Mouse (Mus musculus) heart, embryonic 14.5 days (tissue): ENCODE measurements around the gene Dtnb. TPM values are rescaled to one million over a fixed set of nuclear protein-coding genes. Genes with fewer than 3 reads are reported as not detected.

Experiments used
- ATAC-seq: fragments of 200-750 bp; cut with Nextera tagmentation; 2 replicates; pipeline ENCODE4 v1.8.0; 2017; ENCODE audit warnings: low read depth, moderate TSS enrichment; ENCODE audit not compliant: insufficient number of reproducible peaks, insufficient read depth, low FRiP score
- H3K27ac ChIP-seq, 2 experiments: fragments of 200-500 bp in 1 of 2; fragments of 300-500 bp in 1 of 2; sonication (generic) in 1 of 2; replicated peaks in 1 of 2; 2 replicates each; pipeline ENCODE4 v1.5.1; 2012 to 2014; ENCODE audit warnings: low read depth in 2 of 2, low read length in 2 of 2, control low read depth in 1 of 2, mild to moderate bottlenecking in 1 of 2, mixed read lengths in 1 of 2; ENCODE audit not compliant: control insufficient read depth in 1 of 2, insufficient read depth in 1 of 2
- H3K27me3 ChIP-seq: fragments of 300-500 bp; sonication (generic); 2 replicates; pipeline ENCODE4 v1.6.1; 2014; ENCODE audit warnings: mild to moderate bottlenecking, low read length, control low read depth; ENCODE audit not compliant: control insufficient read depth, insufficient read depth
- H3K36me3 ChIP-seq: fragments of 300-500 bp; sonication (generic); 2 replicates; pipeline ENCODE4 v1.6.1; 2014; ENCODE audit warnings: mild to moderate bottlenecking, control low read depth, low read length, mixed read lengths; ENCODE audit not compliant: control insufficient read depth, insufficient read depth
- H3K4me1 ChIP-seq, 2 experiments: fragments of 200-500 bp in 1 of 2; fragments of 300-500 bp in 1 of 2; sonication (generic) in 1 of 2; 2 replicates each; pipeline ENCODE4 v1.6.1; 2012 to 2014; ENCODE audit warnings: low read length in 2 of 2, control low read depth in 1 of 2, mixed read lengths in 1 of 2; ENCODE audit not compliant: control insufficient read depth in 2 of 2, insufficient read depth in 2 of 2
- H3K4me2 ChIP-seq: fragments of 300-500 bp; sonication (generic); 2 replicates; pipeline ENCODE4 v1.6.1; 2014; ENCODE audit warnings: mild to moderate bottlenecking, low read length
- H3K4me3 ChIP-seq, 2 experiments: fragments of 200-500 bp in 1 of 2; fragments of 300-500 bp in 1 of 2; sonication (generic) in 1 of 2; 2 replicates each; pipeline ENCODE4 v1.5.1; 2012 to 2014; ENCODE audit warnings: low read length in 2 of 2, mild to moderate bottlenecking in 2 of 2, control low read depth in 1 of 2, low read depth in 1 of 2, moderate library complexity in 1 of 2; ENCODE audit not compliant: control insufficient read depth in 1 of 2, insufficient read depth in 1 of 2
- H3K9ac ChIP-seq: fragments of 300-500 bp; sonication (generic); 2 replicates; pipeline ENCODE4 v1.6.1; 2014; ENCODE audit warnings: mild to moderate bottlenecking, low read length
- H3K9me3 ChIP-seq: fragments of 300-500 bp; sonication (generic); 2 replicates; pipeline ENCODE4 v1.6.1; 2016; ENCODE audit warnings: low read length, control low read depth; ENCODE audit not compliant: control insufficient read depth
- WGBS: fragments of 180-500 bp; shearing (Covaris S2); extraction: QIAGEN DNeasy Blood & Tissue Kit; methylation state at CpG from one replicate; pipeline ENCODE4 v1.1.7; 2014; 5-methylcytosine and 5-hydroxymethylcytosine counted together
- polyA plus RNA-seq: library from polyadenylated mRNA; unstranded; fragments of >200 nt; fragmentation: Nextera tagmentation; extraction: Ambion mirVana; gene quantifications from 2 replicates; pipeline ENCODE4 v1.2.1, GENCODE M21; 2014

Gene Dtnb
- polyA plus RNA-seq, 1 experiment from 2014 or later, result 19.6 TPM

DNA sequence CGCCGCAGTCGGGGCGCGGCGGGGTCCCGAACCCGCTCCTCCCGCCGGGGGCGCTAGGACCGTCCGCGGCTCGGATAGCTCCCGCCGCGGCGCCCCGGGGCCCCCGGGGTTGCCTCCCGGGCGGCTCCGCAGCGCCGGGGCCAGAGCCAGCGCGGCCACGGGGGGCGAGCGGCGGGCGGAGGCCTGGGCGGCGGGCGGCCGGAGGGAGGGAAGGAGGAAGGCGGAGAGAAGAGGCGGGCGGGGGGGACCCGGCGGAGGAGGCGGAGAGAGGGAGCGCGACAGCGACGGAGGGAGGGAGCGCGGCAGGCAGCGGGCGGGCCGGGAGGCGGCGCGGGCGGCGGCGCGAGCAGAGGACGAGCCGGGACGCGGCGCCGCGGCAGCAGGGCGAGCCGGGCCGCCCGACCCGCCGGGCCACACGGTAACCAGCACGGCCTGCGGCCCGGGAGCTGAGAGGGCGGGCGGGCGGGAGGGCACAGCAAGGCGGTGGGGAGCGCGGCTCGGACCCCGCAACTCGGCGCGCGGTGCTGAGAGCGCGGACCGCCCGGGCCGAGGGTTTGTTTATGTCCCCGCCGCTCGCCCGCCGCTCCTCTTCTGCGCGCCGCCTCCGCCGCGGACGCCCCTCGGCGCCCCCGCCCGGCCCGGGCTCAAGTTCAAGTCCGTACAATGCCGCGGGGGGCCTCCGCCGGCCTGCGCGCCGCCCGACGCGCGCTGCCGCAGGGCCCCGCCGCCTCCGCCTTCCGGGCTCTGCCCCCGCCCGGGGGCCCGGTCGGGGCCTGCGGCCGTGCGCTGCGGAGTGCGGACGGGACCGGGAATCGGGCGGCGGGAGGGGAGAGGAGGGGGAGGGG, 234.7 kb downstream of the Dtnb start:
- no peaks in the 10 kb centered on the region for H3K36me3 ChIP-seq
- H3K4me3 ChIP-seq, result peak overlapping the region; percentile 58 to 89
- H3K9ac ChIP-seq, result peak overlapping the region; percentile 96
- under 1% methylated on average over 63 of the region's 141 CpGs for WGBS
- H3K4me1 ChIP-seq, result peaks cover 37 to 45% of the 10 kb centered on the region in 2 experiments
- peak overlapping the region; percentile 77 for H3K4me2 ChIP-seq
- ATAC-seq, result peak; percentile 33
- H3K27ac ChIP-seq, result peak overlapping the region; percentile 73 to 98
- no peaks in the 10 kb centered on the region for H3K27me3 ChIP-seq
- H3K9me3 ChIP-seq, result no peaks in the 10 kb centered on the region

DNA sequence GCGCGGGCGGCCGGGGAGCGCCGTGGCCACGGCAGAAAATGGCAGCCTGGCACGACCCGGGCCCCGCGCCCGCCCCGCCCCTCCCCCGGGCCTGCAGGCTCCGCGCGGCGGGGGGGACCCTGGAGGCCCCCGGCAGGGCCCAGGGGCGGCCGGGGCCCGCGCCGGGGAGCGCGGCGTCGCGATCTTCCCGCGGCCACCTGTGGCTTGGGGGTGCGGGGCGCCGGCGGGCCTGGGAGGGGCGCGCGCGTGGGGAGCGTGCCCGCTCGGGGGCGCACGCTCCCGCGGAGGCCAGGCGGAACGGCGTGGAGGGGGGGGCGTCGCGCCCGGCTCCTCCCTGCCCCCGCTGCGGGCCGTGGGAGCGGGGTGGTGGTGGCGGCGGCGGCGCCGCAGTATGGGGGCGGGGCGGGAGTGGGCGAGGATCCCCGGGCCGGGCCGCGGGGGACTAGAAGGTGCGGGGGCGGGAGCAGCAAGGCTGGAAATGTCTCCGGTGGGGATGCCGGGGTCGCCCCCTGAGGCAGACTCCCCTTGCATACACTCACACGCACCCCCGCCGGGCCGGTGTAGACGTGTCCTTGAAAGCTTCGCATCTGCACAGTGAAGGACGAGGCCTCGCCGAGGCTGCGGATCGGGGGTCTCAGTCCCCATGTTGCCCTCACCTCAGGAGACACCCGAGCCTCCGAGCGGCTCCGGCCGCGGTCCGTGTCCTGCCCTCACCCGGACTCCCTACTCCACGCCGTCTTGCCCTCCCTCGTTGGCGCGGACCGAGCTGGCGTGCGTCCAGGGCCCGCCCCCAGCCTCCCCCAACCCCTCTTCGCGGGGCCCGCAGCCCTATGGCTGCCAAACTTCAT, 235.6 kb downstream of the Dtnb start:
- under 1% methylated on average over 47 of the region's 105 CpGs for WGBS
- peak; percentile 51 for ATAC-seq
- Histone ChIP-seq H3K4me1 (peaks cover 41 to 52% of the 10 kb centered on the region in 2 experiments), H3K4me2 (peak overlapping the region; percentile 77), H3K9ac (peak overlapping the region; percentile 96), H3K27ac (peak overlapping the region; percentile 71 to 98), H3K4me3 (peak overlapping the region; percentile 58 to 89), H3K9me3 (no peaks in the 10 kb centered on the region), H3K27me3 (no peaks in the 10 kb centered on the region), H3K36me3 (no peaks in the 10 kb centered on the region)

DNA sequence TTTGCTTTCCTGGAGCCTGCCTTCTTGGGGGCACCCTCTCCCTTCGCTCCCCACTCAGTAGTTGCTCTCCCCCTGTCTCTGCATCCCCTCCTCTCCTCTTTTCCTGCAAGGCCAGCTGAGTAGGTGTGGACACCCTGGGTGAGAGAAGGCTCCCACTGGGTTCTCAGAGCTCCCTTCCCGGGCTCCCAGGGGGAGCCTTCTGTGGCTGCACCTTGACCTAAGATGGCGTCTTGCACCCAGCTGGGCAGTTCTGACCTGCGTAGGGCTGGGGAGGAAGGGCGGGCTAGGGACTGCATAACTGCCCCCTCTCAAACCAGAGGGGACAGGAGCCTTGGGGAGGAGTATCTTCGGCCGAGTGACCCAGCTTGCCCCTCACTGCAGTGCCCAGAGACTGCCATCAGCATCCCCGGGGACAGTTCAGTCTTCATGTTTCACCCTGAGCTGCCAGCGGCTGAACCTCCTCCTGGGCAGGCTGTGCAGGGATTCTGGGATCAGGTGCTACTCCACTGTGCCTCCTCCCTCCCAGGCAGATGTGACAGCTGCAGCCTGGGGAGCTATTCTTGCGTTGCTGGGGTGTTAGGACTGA, 236.3 kb downstream of the Dtnb start:
- 8% methylated on average over 10 of the region's 10 CpGs for WGBS
- peak overlapping the region; percentile 77 for H3K4me2 ChIP-seq
- H3K36me3 ChIP-seq, result 0 out of 2 replicates have a peak, but pooled peaks cover 2% of the 10 kb centered on the region
- peak overlapping the region; percentile 58 to 89 for H3K4me3 ChIP-seq
- no peaks in the 10 kb centered on the region for H3K9me3 ChIP-seq
- H3K4me1 ChIP-seq, result peaks cover 41 to 53% of the 10 kb centered on the region in 2 experiments
- peak overlapping the region; percentile 71 to 98 for H3K27ac ChIP-seq
- H3K27me3 ChIP-seq, result no peaks in the 10 kb centered on the region
- peak overlapping the region; percentile 96 for H3K9ac ChIP-seq
- ATAC-seq, result peak; percentile 7

DNA sequence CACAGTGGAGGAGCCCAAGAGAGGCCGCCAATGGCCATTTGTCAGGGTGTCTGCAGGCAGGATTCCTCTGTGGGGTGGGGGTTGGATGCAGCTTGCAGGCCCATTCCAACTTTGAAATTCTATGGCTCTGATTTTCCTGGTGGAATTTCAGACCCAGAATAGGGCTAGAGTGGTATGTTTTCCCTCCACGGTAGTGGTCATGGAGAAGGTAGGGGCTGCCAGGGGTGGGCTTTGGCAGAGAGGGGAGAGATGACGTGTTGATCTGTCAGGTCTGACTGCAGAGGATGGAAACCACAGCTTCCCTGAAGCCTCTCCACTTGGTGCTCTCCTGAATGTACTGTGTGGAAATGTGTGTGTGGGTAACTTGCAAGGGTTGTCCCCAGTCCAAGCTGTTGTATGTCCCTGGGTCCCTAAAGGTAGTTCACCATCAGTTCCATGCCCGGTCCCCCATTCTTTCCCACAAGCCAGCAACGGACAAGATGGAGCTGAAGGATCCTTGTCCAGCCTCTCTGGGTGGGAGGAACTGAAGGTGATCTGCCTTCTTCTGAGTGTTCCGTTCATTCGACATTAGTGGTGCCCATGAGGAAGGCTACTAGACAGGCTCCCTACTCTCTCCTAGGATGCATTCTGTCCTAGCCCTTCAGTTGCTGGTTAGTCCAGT, 237.5 kb downstream of the Dtnb start:
- WGBS, result 53% methylated on average over 7 of the region's 7 CpGs
- H3K27me3 ChIP-seq, result no peaks in the 10 kb centered on the region
- H3K4me1 ChIP-seq, result peaks cover 41 to 53% of the 10 kb centered on the region in 2 experiments
- H3K4me2 ChIP-seq, result peak overlapping the region; percentile 35
- ATAC-seq, result no peak
- H3K9me3 ChIP-seq, result no peaks in the 10 kb centered on the region
- H3K9ac ChIP-seq, result no peak overlapping the region; the same call in 1 of the 2 replicates
- peak overlapping the region in 1 of 2 experiments; percentile 28; a peak in 2 of 4 replicates for H3K27ac ChIP-seq
- H3K36me3 ChIP-seq, result 0 out of 2 replicates have a peak, but pooled peaks cover 8% of the 10 kb centered on the region
- H3K4me3 ChIP-seq, result no peak overlapping the region

DNA sequence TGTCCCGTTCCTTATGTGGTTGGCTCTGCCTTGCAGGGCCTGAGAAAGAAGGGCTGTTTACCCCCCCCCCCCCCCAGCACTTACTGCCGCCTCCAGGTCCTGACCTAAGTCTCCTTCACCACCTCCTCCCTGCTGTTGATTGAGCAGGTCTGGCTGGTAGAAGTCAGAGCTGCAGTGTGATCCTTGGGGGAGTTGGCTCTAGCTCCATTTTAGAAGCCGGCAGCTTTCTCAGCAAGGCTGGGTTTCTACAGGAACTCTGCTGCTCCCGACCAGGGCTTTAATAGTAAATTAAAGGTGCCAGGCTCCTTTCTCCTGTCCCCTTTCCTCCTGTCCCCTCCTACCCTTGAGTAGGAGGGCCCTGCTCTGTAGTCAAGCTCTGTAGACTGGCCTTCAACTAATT, 238.3 kb downstream of the Dtnb start:
- Histone ChIP-seq H3K4me1 (peaks cover 46 to 59% of the 10 kb centered on the region in 2 experiments), H3K9me3 (no peaks in the 10 kb centered on the region), H3K9ac (peak overlapping the region; percentile 22), H3K27ac (peak overlapping the region in 1 of 2 experiments; percentile 28; a peak in 1 of 4 replicates), H3K4me3 (no peak overlapping the region), H3K36me3 (0 out of 2 replicates have a peak, but pooled peaks cover 8% of the 10 kb centered on the region), H3K4me2 (peak overlapping the region; percentile 35), H3K27me3 (no peaks in the 10 kb centered on the region)
- ATAC-seq, result no peak
- 23% methylated on average over 4 of the region's 4 CpGs for WGBS

GRCm38 (mm10) chr12:3811596-3811995, 239.4 kb downstream of the Dtnb start:
- Histone ChIP-seq H3K4me1 (peaks cover 41 to 62% of the 10 kb centered on the region in 2 experiments), H3K9me3 (no peaks in the 10 kb centered on the region), H3K36me3 (0 out of 2 replicates have a peak, but pooled peaks cover 8% of the 10 kb centered on the region), H3K4me2 (peak overlapping the region; percentile 36; the same call in 1 of the 2 replicates), H3K27ac (0 out of 4 replicates have a peak overlapping the region, but pooled peaks of 1 of the 2 experiments have one; percentile 33), H3K27me3 (no peaks in the 10 kb centered on the region), H3K4me3 (no peak overlapping the region), H3K9ac (peak overlapping the region; percentile 30; the same call in 1 of the 2 replicates)
- ATAC-seq, result no peak
- 42% methylated on average over 5 of the region's 5 CpGs for WGBS
